Mouse (Mus musculus) cortical plate, adult 2 months (tissue): Measurements from ENCODE around the gene Ldhb. TPM values are rescaled to one million over a fixed set of nuclear protein-coding genes. Genes with fewer than 3 reads are reported as not detected.
A peak's percentile ranks its signal among the peaks of the same experiment; 100 is the strongest.
"Not testable (repeated sequence)": the region's sequence is repeated elsewhere in the genome, so short reads cannot be mapped to it uniquely, and the experiment has no call there.

ENCODE experiments used
- H3K27ac ChIP-seq: fragments of 200-500 bp; 2 replicates; pipeline ENCODE4 v1.5.1; 2012; ENCODE audit warnings: low read length, control low read depth, inconsistent platforms; ENCODE audit not compliant: insufficient read depth
- H3K4me1 ChIP-seq: fragments of 200-500 bp; 2 replicates; pipeline ENCODE4 v1.6.1; 2011; ENCODE audit warnings: low read length; ENCODE audit not compliant: control insufficient read depth, insufficient read depth
- H3K4me3 ChIP-seq: fragments of 200-500 bp; 2 replicates; pipeline ENCODE4 v1.5.1; 2011; ENCODE audit warnings: mild to moderate bottlenecking, low read length, control low read depth; ENCODE audit not compliant: insufficient read depth
- CTCF ChIP-seq: fragments of 200-500 bp; IDR thresholded peaks from 2 replicates; pipeline ENCODE4 v1.5.1; 2011; ENCODE audit warnings: mild to moderate bottlenecking, control low read depth, low read length; ENCODE audit not compliant: insufficient read depth; ENCODE audit errors: extremely low read depth
- POLR2A ChIP-seq: fragments of 200-500 bp; IDR thresholded peaks from 2 replicates; pipeline ENCODE4 v1.6.1; 2011; ENCODE audit warnings: mild to moderate bottlenecking, low read length, control low read depth; ENCODE audit not compliant: insufficient read depth; ENCODE audit errors: extremely low read depth
- polyA plus RNA-seq: library from polyadenylated mRNA; depleted of rRNA; stranded (reverse); fragments of >200 nt; gene quantifications from 2 replicates; pipeline ENCODE4 v1.2.3, GENCODE M21; 2012

Gene Ldhb
- polyA plus RNA-seq, 1 experiment, result 1,198 TPM

DNA sequence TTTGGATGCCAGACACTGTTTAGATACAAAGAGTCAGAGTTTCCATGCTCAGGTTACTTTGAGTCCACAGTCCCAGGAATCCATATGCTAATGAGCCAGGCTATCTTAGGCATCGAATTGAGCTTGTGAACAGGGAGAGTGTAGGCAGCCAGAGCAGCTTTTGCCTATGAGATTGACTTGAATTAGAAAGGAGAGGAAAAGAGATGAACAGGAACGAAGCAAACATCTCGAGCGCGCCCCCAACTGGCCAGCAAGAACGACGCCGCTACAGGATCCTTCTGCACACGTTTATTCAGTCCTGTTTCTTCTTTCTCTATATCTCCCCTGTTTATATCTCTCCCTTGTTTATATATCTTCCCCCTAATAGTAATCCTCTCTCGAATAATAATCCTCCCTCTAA is 7.2 kb upstream of the Ldhb start:
- TF ChIP-seq CTCF, result peak; percentile 46
- TF ChIP-seq POLR2A, result no peak
- Histone ChIP-seq H3K4me1 (peaks cover 1% of the 10 kb centered on the region), H3K27ac (no peak overlapping the region), H3K4me3 (no peak overlapping the region)

DNA sequence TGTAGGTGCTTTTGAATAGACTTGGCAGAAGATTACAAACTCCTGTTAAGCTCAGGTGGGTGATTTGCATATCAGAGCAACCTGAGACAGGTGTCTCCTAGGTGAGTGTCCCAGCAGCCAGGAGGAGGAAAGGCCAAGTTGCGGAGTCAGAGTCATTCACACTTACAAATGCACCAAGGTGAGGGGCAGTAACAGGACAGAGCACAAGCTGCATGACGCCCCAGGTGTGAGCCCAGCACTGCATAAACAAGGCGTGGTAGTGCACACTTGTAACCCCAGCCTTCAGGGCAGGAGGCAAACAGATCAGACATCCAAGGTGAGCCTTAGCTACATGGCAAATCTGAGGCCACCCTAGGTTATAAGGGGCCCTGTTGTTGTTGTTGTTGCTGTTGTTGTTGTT is 5.1 kb upstream of the Ldhb start:
- H3K27ac ChIP-seq, result no peak overlapping the region
- TF ChIP-seq POLR2A (no peak), CTCF (no peak)
- peaks cover 1% of the 10 kb centered on the region for H3K4me1 ChIP-seq

DNA sequence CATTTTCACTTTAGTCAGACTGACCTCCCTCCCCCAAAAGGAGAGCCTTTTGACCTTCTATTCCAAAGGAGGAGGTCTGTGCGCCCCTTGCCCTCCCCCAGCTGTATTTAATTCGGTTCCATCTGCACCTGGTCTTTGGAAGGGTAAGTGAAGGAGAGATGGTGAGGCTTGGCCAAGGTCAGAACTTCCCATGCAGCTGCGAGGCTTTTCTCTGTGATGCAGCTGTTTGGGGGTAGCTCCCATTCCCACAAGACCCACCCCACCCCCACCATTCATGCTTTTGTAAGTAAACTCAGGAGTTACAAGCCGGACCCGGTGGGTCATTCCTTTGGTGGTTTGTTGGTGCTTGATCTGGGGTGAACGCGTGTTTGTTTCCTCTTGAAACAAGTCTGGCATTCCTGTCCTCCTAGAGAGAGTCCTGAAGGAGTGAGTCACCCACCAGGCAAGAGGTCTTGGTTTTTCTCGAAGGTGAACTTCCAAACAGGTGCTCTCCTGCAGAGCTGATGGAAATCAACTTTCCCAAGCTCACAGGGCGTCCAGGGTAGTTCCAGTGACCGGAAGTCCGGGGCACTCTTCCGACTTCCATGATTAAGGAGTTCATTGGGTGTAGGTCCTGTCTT is 3.9 kb upstream of the Ldhb start:
- H3K4me3 ChIP-seq, result no peak overlapping the region
- peaks cover 1% of the 10 kb centered on the region for H3K4me1 ChIP-seq
- no peak for TF ChIP-seq POLR2A
- TF ChIP-seq CTCF, result no peak
- no peak overlapping the region for H3K27ac ChIP-seq

More for the DNA sequence above, 5.1 kb upstream of the Ldhb start:
- H3K4me3 ChIP-seq, result no peak overlapping the region

DNA sequence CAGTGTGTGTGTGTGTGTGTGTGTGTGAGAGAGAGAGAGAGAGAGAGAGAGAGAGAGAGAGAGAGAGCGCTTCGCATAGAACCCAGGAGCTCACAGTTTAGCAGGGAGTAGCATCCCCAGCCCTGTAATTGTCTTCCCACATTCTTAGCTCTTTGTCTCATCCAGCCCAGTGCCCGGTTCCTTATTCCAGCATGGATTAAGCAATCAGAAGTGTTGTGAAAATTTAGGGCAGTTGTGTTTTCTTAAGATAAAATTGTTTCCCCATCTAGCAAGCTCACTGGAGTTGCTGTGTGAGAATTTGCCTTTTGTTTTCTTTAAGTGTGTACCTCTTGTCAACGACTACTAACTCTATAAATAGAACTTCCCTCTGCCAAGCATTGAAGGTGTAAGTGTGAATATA is 906 bp upstream of the Ldhb start:
- Histone ChIP-seq H3K4me1 (peaks cover 7% of the 10 kb centered on the region), H3K4me3 (no peak overlapping the region), H3K27ac (0 out of 2 replicates have a peak overlapping the region, but pooled peaks have one; percentile 55)
- TF ChIP-seq POLR2A (no peak), CTCF (no peak)

DNA sequence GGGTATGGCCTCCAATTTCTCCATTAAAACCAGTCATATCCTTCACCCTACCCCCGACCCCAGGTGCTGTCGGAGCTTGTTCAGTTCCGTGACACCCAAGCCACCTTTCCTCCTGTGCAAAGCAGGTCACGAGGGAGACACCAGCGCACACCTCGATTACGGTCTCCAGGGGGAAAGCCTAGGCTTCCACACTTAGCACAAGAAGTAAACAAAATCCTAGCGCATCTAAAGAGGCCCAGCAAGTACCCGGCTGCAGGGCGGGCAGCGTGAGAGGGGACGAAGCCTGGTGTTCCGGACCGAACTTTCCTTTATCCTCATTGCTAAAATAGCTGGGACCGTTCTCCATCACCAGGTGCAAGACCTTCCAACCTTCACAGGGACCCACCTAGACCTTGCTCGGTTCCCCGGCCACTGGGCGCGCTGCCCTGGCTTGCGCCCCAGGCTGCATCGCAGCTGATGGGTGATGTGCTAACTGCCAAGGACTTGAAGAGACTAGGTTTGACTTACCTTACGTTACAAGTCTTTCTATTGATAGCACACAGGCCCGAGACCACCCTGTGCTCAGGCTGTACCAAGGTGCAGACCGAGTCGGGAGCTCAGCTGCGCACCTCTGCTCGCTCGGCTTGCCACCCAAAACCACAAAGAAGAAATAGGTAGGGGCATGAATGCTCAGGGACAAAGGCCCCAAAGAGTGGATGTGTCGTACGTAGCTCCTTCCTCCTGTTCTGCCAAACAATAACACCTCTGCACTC is 548 bp downstream of the Ldhb start:
- no peak for TF ChIP-seq CTCF
- no peak for TF ChIP-seq POLR2A
- H3K4me1 ChIP-seq, result peaks cover 8% of the 10 kb centered on the region
- peak overlapping the region; percentile 76 for H3K27ac ChIP-seq
- H3K4me3 ChIP-seq, result peak overlapping the region; percentile 95

DNA sequence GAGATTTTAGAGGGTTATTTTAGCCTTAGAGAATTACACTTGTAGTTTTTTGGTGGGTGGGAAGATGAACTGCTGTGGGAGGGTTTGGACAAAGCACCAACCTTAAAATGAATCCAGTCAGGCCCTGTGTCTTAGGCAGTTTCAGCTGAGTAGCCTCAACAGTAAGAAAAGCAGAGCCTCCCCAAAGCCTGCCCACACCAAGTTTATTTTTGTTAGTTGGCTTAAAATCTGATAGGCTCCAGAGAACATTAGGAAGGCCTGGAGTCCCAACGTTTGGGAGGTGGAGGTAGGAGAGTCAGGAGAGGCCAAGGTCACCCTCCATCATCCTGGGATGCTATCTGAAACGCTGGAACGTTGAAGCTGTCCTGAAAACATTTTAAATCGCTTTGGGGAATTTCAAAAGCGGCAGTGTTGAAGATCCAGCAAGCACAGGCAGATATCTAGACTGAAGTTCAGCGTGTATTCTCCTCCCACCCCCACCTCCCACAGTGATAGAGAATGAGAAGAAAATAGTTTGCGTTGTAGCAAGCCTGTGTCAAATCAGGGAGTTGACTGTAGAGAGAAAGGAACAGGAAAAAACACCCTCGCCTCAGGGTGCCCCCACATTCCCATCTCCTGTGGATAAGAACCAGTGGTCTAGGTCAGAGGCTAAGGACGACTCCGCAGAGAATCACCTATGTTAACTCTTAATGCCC is 1.3 kb downstream of the Ldhb start:
- peak overlapping the region; percentile 95 for H3K4me3 ChIP-seq
- H3K4me1 ChIP-seq, result peaks cover 8% of the 10 kb centered on the region
- peak overlapping the region; percentile 76 for H3K27ac ChIP-seq
- TF ChIP-seq POLR2A, result no peak
- no peak for TF ChIP-seq CTCF

DNA sequence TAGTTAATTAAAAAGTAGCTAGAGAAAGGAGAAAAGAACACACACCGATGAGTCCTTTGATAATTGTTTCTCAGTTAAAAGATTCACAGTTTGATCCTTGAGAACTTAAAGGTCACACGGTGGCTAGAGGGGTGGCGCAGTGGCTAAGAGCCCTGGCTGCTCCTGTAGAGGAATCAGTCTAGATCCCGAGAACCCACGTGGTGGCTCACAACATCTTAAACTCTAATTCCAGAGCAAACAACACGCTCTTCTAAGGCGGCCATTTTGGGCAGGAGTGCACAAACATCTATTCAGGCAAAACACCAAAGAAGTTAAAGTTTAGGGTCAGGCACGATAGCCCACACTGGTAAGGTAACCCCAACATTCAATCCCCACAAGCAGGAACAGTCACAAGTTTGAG is 4.2 kb downstream of the Ldhb start:
- no peak overlapping the region for H3K27ac ChIP-seq
- peaks cover 8% of the 10 kb centered on the region for H3K4me1 ChIP-seq
- TF ChIP-seq CTCF, result no peak
- H3K4me3 ChIP-seq, result peak overlapping the region; percentile 24; the same call in 1 of the 2 replicates

DNA sequence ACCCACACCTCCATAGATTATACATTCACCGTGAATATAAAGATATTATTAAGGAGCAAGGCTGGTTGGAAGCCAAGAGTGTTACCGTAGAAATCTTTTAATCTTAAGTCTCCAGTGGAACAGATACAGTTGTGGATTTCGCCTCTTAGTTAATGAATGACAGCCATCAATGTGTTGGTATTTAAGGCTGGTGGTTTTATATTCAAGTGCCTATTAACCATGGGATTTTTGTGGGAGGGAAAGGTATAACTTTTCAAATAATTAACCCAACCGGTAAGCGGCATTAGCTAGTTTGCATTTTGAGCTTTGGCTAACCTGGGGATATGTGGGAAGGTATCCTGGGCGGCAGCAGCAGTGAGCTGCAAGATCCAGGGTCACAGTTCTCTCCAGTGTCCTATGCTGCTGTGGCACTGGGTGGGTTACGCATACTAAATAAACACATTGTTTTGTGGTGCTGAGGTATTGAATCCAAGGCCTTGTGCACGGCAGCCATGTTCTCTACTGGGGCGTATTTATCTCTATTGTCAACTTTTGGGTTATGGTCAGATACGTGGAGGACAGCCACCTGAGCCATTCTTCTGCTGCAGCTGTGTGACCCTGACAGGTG is 5.1 kb downstream of the Ldhb start:
- Histone ChIP-seq H3K27ac (no peak overlapping the region), H3K4me1 (peaks cover 8% of the 10 kb centered on the region), H3K4me3 (no peak overlapping the region)
- TF ChIP-seq POLR2A, result no peak
- TF ChIP-seq CTCF, result no peak

DNA sequence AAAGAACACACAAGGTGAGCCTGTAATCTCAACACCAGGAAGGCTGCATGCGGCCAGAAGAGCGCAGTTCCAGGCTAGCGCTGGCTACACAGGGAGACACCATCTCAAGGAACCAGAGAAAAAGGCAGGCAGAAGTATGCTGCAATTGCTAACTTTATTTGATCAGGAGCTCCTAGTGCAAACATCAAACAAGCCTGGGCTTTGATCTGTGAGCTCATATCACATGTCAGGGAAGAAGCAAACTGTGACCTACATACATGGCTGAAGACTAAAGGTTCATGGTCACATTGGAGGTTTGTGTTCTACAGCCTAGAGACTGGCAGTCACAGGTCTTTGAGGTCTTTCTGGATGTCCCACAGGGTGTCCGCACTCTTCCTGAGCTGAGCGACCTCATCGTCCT is 17.6 kb downstream of the Ldhb start:
- not testable (repeated sequence) for H3K27ac ChIP-seq, H3K4me1 ChIP-seq, H3K4me3 ChIP-seq
